Mouse (Mus musculus) limb, embryonic 11.5 days (tissue): Measurements from ENCODE around the gene Jph3. TPM values are rescaled to one million over a fixed set of nuclear protein-coding genes. Genes with fewer than 3 reads are reported as not detected.

Source experiments
- ATAC-seq: fragments of 200-750 bp; cut with Nextera tagmentation; 2 replicates; pipeline ENCODE4 v1.8.0; 2017; ENCODE audit warnings: low read depth; ENCODE audit not compliant: insufficient number of reproducible peaks, low FRiP score, low TSS enrichment
- DNase-seq: peaks from one replicate; pipeline ENCODE4 v3.0.0-alpha.2; 2015; ENCODE audit warnings: low spot score
- H3K27ac ChIP-seq: fragments of 300-500 bp; sonication (generic); replicated peaks from 2 replicates; pipeline ENCODE4 v1.5.1; 2014; ENCODE audit warnings: low read depth, mild to moderate bottlenecking, low read length
- H3K27me3 ChIP-seq: fragments of 300-500 bp; sonication (generic); 2 replicates; pipeline ENCODE4 v1.6.1; 2014; ENCODE audit warnings: mild to moderate bottlenecking, low read length, mixed read lengths; ENCODE audit not compliant: control insufficient read depth, insufficient read depth
- H3K36me3 ChIP-seq: fragments of 300-500 bp; sonication (generic); 2 replicates; pipeline ENCODE4 v1.6.1; 2014; ENCODE audit warnings: mild to moderate bottlenecking, low read length, moderate library complexity, mixed read lengths; ENCODE audit not compliant: control insufficient read depth, insufficient read depth
- H3K4me1 ChIP-seq: fragments of 300-500 bp; sonication (generic); 2 replicates; pipeline ENCODE4 v1.6.1; 2014; ENCODE audit warnings: low read length, mixed read lengths; ENCODE audit not compliant: control insufficient read depth, insufficient read depth
- H3K4me2 ChIP-seq: fragments of 300-500 bp; sonication (generic); 2 replicates; pipeline ENCODE4 v1.6.1; 2014; ENCODE audit warnings: low read depth, mild to moderate bottlenecking, moderate library complexity; ENCODE audit not compliant: severe bottlenecking
- H3K4me3 ChIP-seq: fragments of 300-500 bp; sonication (generic); 2 replicates; pipeline ENCODE4 v1.5.1; 2014; ENCODE audit warnings: low read depth, low read length
- H3K9ac ChIP-seq: fragments of 300-500 bp; sonication (generic); 2 replicates; pipeline ENCODE4 v1.6.1; 2014; ENCODE audit warnings: mild to moderate bottlenecking, low read length
- H3K9me3 ChIP-seq: fragments of 300-500 bp; sonication (generic); 2 replicates; pipeline ENCODE4 v1.6.1; 2016; ENCODE audit warnings: low read length; ENCODE audit not compliant: control insufficient read depth
- WGBS: fragments of 180-500 bp; shearing (Covaris S2); extraction: QIAGEN DNeasy Blood & Tissue Kit; methylation state at CpG from one replicate; pipeline ENCODE4 v1.1.7; 2014; 5-methylcytosine and 5-hydroxymethylcytosine counted together
- polyA plus RNA-seq: library from polyadenylated mRNA; unstranded; fragments of >200 nt; fragmentation: Nextera tagmentation; extraction: Ambion mirVana; gene quantifications from 2 replicates; pipeline ENCODE4 v1.2.1, GENCODE M21; 2014

Jph3 gene
- polyA plus RNA-seq, 1 experiment from 2014 or later: 0.73 TPM

DNA sequence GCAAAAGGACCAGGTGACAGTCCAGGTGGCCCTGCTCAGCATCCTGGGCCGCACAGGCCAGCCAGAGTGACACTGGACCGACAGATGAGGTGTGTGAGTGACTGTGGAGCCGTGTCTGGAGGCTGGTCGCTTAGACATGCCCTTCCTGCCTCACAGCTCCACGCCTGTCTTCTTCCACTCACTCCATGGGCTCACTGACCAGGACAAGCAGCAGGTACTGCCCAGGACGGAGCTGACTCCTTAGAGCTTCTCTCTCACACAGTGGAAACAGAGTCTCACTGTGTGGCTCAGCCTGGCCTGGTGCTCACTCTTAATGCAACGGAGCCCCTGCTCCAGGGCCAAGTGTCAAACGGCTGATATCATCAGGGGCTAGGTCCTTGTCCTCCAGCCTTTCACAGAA lies 66.0 kb downstream of the Jph3 start:
- DNase-seq (no peak), ATAC-seq (no peak)
- Histone ChIP-seq H3K4me1 (no peaks in the 10 kb centered on the region), H3K27ac (no peak overlapping the region), H3K36me3 (peaks cover 11% of the 10 kb centered on the region; the same call in 1 of the 2 replicates), H3K4me2 (no peak overlapping the region), H3K4me3 (no peak overlapping the region), H3K27me3 (no peaks in the 10 kb centered on the region), H3K9ac (no peak overlapping the region), H3K9me3 (no peaks in the 10 kb centered on the region)
- WGBS: 96% methylated on average over 8 of the region's 8 CpGs

DNA sequence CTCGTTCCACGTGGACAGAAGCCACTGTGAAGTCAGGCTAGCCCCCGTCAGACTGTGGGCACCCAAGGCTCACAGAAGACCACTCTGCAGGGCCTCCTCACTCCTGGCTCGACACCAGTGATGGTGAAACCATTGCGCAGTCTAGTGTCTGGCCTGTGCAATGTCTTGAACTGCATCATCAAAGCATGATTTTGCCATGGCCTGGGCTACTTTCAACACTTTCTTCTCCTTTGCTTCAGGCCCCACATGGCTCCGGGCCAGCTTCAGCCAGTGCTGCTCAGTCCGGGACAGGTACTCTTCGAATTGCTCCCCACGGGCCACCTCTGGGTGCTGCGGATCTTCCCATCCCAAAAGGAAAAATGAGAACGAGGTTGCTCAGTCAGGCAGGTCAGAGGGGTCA lies 67.0 kb downstream of the Jph3 start:
- no peak for ATAC-seq
- Histone ChIP-seq H3K9ac (no peak overlapping the region), H3K36me3 (peaks cover 13% of the 10 kb centered on the region), H3K4me1 (no peaks in the 10 kb centered on the region), H3K4me2 (no peak overlapping the region), H3K27me3 (no peaks in the 10 kb centered on the region), H3K27ac (no peak overlapping the region), H3K9me3 (no peaks in the 10 kb centered on the region), H3K4me3 (no peak overlapping the region)
- 92% methylated on average over 11 of the region's 11 CpGs for WGBS
- no peak for DNase-seq

DNA sequence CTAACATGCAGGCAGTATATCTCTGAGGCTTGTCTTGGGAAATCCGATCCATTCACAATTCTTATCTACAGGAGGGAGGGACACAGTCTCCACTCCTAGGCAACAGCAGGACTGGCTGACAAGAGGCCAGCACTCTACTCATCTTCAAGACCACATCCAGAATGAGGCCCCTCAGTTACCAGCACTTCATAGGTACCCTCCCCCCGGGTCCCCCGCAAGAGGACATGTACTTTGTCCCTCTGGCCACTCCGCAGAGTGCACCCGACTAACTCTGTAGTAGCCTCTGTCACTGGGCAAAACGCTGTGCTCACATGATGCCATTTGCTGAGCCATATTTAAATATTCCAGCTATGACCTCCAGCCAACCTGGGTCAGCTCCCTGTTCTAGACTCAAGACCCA lies 69.0 kb downstream of the Jph3 start:
- Histone ChIP-seq H3K4me3 (no peak overlapping the region), H3K4me2 (no peak overlapping the region), H3K27me3 (no peaks in the 10 kb centered on the region), H3K36me3 (peaks cover 16% of the 10 kb centered on the region), H3K9me3 (no peaks in the 10 kb centered on the region), H3K9ac (no peak overlapping the region), H3K27ac (no peak overlapping the region), H3K4me1 (no peaks in the 10 kb centered on the region)
- ATAC-seq: no peak
- no peak for DNase-seq
- 85% methylated on average over 6 of the region's 6 CpGs for WGBS

DNA sequence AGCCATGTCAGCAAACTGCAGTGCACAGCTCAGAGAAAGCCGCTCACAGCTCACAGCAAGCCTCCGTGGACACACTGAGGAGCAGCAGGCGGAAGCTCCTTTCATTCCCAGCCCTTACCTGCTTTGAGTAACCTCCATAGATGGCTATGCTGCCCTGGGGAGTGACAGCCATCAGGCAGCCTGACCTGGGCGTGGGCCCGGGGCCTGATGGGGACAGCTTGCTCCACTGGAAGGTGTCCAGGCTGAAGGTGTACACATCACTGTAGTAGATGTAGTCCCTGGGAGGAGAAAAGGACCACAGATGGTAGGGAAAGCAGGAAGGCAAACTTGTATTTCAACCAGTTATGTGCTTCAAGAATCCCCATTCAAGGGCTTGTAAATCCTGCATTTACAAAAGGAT lies 75.4 kb downstream of the Jph3 start:
- Histone ChIP-seq H3K36me3 (peaks cover 6% of the 10 kb centered on the region), H3K4me3 (no peak overlapping the region), H3K4me1 (no peaks in the 10 kb centered on the region), H3K4me2 (no peak overlapping the region), H3K27ac (no peak overlapping the region), H3K9me3 (no peaks in the 10 kb centered on the region), H3K27me3 (no peaks in the 10 kb centered on the region), H3K9ac (no peak overlapping the region)
- WGBS: 94% methylated on average over 5 of the region's 5 CpGs
- no peak for DNase-seq
- ATAC-seq: no peak

DNA sequence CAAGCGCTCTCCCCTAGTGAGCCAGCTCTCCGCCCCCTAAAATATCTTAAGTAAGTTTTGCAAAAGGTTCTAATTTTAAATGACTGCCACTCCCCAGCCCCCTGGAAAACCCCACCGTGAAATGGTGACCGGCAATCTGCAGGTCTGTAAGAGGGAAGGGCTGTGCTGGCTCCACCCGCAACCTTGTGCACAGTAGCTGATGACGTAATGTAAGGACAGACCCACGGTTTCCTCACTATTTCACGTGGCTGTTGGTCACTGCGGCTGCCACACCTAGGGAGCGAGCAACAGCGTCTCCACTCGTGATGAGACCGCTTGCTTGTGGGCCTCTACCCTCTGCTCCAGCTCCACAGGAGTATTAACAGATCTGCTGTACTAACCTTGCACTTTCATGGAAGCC lies 76.7 kb downstream of the Jph3 start:
- no peaks in the 10 kb centered on the region for H3K27me3 ChIP-seq
- H3K4me3 ChIP-seq: no peak overlapping the region
- H3K4me1 ChIP-seq: no peaks in the 10 kb centered on the region
- peaks cover 4% of the 10 kb centered on the region; the same call in 1 of the 2 replicates for H3K36me3 ChIP-seq
- WGBS: 93% methylated on average over 13 of the region's 13 CpGs
- H3K27ac ChIP-seq: no peak overlapping the region
- ATAC-seq (no peak), DNase-seq (no peak)
- no peaks in the 10 kb centered on the region for H3K9me3 ChIP-seq
- H3K9ac ChIP-seq: no peak overlapping the region
- H3K4me2 ChIP-seq: no peak overlapping the region

DNA sequence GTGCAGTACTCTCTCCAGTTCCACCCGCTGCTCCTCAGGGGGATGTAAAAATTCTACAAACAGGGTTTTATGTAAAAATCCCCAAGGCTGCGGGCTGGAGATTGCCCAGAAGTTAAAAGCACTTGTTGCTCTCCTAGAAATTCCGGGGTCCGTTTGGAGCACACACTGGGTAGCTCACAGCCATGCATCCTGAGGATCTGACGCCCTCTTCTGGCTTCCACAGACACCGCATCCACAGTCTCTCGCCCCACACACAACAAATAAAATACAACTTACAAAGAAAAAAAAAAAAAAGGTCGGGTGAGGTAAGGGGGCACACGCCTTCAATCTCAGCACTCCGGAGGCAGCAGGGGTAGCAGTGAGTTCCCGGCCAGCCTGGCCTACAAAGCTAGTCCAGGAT lies 78.6 kb downstream of the Jph3 start:
- Histone ChIP-seq H3K9me3 (no peaks in the 10 kb centered on the region), H3K4me2 (no peak overlapping the region), H3K9ac (no peak overlapping the region), H3K4me3 (no peak overlapping the region), H3K4me1 (no peaks in the 10 kb centered on the region), H3K36me3 (0 out of 2 replicates have a peak, but pooled peaks cover 4% of the 10 kb centered on the region), H3K27ac (no peak overlapping the region), H3K27me3 (no peaks in the 10 kb centered on the region)
- no peak for DNase-seq
- WGBS: 77% methylated on average over 11 of the region's 11 CpGs
- no peak for ATAC-seq

DNA sequence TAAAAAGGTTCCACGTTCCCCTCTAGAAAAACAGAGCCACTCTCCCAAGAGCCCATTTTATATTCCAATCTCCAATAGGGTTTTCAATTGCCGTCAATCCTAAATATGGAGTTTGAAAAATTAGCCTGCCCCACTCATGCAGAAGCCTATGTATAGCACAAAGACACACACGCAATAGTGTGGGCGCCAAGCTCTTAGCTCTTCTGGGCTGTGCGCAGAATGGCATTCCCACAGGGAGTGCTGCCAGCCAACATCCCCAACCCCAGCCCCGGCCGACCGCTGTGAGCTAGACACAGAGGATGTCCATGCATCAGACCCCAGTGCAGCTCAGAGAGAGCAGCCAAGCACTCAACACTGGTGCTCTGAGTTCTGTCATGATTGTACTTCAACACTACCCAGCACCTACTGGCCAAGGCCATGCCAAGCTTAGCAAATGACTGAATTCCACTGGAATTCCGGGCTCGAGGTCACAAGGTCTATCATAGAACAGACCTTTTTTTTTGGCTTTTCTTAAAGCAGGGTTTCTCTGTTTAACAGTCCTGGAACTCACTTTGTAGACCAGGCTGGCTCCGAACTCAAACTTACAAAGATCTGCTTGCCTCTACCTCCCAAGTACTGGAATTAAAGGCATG lies 80.2 kb downstream of the Jph3 start:
- Histone ChIP-seq H3K4me3 (no peak overlapping the region), H3K27ac (no peak overlapping the region), H3K4me2 (no peak overlapping the region), H3K36me3 (no peaks in the 10 kb centered on the region; the same call in 1 of the 2 replicates), H3K27me3 (no peaks in the 10 kb centered on the region), H3K4me1 (no peaks in the 10 kb centered on the region), H3K9ac (no peak overlapping the region), H3K9me3 (no peaks in the 10 kb centered on the region)
- no peak for DNase-seq
- 94% methylated on average over 11 of the region's 11 CpGs for WGBS
- no peak for ATAC-seq

DNA sequence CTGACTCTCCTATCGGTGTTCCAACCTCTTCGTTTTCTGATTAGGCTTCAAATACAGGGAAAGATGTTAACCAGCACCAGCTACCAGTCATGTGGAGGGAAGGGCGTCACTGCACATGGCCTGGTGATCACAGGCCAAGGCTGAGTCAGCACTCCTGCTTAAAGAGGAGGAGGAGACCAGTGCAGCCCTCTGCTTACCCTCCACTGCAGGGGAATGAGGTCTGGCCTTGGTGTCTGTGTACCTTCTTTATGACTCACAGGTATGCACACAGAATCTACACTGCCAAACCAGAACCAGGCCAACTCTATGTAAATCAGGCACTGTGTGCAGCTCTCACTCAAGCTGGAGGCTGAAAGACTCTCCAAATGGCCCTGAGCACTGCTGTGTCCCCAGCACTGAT lies 82.1 kb downstream of the Jph3 start:
- no peak overlapping the region for H3K4me2 ChIP-seq
- WGBS: 89% methylated on average over 3 of the region's 3 CpGs
- no peaks in the 10 kb centered on the region for H3K27me3 ChIP-seq
- H3K4me1 ChIP-seq: no peaks in the 10 kb centered on the region
- H3K4me3 ChIP-seq: no peak overlapping the region
- no peak overlapping the region for H3K27ac ChIP-seq
- H3K9me3 ChIP-seq: no peaks in the 10 kb centered on the region
- no peak overlapping the region for H3K9ac ChIP-seq
- peaks cover 2% of the 10 kb centered on the region; the same call in 1 of the 2 replicates for H3K36me3 ChIP-seq
- no peak for ATAC-seq
- DNase-seq: no peak
